Mouse (Mus musculus): Measurements from ENCODE around the gene S100a14.

The S100a14 gene

DNA sequence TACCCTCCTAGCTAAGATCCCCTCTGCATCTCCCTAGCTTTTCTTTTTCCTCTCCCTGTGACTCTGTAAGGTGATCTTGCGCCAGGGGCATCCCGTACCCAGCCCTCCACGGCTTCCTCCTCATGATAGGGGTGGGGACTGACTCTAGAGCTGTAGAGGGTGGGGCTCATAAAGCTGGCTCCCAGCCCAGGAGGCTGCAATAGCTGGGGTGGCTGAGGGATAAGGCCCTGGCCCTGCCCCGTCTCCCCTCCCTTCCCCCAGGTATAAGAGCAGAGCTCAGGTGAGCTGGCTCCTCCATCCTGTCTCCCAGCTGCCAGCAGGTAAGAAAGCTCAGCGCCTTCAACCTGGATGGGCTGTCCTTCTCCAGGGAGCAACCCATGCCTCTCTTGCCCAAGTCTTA, at the start of gene S100a14:
Gene S100a14, plus strand, starts transcription at position 277 of the 400 bp plus-strand sequence.
- DNase-seq (ENCODE audit: low spot score), result no peak

DNA sequence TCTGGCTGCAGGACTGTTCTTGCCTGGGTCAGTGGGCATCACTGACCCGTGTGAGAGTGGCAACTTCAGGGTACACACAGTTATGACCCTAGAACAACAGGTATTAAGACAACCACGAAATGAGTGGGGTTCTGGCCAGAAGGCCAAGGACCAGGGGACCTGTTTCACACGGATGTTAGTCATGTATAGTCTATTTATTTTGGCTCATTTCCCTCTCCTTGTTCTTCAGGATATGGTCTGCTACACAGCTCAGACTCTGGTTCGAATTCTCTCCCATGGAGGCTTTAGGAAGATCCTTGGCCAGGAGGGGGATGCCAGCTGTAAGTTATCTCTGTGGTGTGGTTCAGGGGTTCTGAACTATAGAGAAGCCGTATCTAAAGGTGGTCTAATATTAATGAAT, 39.7 kb upstream of the S100a14 start:
- no peak for DNase-seq (ENCODE audit: low spot score)

- DNase-seq (ENCODE audit: low spot score), result no peak
Observed at GRCm38 (mm10) chr3:90488576-90488975, 38.1 kb upstream of the S100a14 start.

GRCm38 (mm10) chr3:90490696-90491256, 35.9 kb upstream of the S100a14 start, which contains the start of gene Snapin:
TSS of gene Snapin (minus strand) at chr3:90491033.
- DNase-seq (ENCODE audit: low spot score), result peak; percentile 88

- no peak for DNase-seq (ENCODE audit: low spot score)
Observed at GRCm38 (mm10) chr3:90491350-90491749, 35.3 kb upstream of the S100a14 start.

DNA sequence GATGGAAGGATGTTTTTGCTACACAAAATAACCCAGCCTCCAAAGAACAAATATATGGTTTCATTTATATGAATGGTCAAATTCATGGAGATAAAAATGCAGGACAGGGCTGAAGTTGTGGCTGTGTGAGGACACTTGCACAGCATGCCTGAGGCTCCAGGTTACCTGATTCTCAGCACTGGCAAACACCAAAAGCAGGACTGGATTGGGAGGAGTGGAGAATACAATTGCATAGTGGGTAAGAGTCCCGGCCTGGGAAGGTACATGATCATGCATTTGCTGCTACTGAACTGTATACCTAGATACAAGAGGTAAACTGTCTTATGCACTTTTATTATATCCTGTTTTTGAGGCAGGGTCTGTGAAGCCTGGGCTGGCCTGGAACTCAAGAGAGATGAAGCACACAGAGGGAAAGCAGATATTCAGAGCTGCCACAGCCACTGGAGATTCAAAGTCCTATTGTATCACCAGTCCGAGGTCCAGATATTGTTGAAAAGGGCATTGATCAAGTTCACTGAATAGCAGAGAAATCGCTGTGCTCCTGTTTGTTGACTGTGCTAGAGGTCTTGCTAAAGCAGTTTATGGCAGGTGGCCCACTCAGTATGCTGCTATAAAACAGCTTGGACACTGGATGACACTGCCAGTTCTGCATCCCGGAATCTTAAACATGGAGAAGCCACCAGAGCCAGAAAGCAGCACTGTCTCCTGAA, 32.7 kb upstream of the S100a14 start:
- no peak for DNase-seq (ENCODE audit: low spot score)

- DNase-seq (ENCODE audit: low spot score), result no peak
Observed at GRCm38 (mm10) chr3:90495850-90496525, 30.7 kb upstream of the S100a14 start.

- DNase-seq (ENCODE audit: low spot score), result no peak
Observed at GRCm38 (mm10) chr3:90497597-90497996, 29.1 kb upstream of the S100a14 start.

DNA sequence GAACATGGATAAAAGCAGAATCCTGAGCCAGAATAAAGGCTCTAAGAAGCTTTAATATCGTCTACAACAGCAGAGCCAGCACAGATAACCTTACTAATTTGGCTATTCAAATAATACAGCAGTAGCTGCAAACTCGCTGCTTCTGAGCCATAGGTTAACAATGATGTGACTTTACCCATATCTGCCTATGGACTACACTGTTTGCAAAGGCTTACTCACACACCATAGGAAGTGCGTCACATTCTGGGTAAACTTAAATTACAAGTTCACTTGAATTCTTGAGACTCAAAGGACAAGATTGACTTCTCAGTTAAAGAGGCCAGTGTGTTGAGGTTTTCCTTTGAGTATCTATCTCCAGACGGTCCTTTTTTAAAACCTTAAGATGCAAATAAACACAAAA, 23.2 kb upstream of the S100a14 start:
- no peak for DNase-seq (ENCODE audit: low spot score)

GRCm38 (mm10) chr3:90505216-90505615, 21.4 kb upstream of the S100a14 start:
- no peak for DNase-seq (ENCODE audit: low spot score)

GRCm38 (mm10) chr3:90506362-90506761, 20.3 kb upstream of the S100a14 start:
- no peak for DNase-seq (ENCODE audit: low spot score)

DNA sequence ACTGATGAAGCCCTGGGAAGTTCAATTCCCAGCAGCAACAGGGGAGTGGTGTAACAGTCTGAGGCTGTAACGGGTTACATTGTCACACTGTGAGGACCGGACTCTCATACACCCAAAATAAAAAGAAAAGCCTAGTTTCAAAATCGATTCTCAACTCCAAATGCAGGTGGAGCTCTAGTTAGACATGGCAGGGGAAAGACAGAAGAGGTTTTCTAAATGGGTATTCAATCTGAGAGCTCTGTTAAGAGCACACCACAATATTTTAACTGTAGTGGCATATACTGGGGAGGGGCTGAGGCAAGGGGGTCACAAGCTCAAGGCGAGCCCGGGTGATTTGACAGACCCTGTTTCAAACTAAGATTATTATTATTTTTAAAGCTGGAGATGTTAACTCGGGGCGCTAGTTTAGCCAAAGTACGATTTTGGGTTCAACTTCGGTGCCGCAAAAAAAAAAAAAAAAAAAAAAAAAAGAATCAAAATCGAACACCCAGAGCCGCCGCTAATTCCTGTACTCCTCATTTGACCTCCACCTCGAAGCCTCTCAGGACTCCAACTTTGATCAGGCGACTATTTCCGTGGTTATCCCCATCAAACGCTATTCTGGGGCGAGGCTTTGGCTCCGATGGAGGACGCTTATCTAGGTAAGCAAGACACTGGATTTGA, 18.2 kb upstream of the S100a14 start:
- DNase-seq (ENCODE audit: low spot score), result no peak

DNA sequence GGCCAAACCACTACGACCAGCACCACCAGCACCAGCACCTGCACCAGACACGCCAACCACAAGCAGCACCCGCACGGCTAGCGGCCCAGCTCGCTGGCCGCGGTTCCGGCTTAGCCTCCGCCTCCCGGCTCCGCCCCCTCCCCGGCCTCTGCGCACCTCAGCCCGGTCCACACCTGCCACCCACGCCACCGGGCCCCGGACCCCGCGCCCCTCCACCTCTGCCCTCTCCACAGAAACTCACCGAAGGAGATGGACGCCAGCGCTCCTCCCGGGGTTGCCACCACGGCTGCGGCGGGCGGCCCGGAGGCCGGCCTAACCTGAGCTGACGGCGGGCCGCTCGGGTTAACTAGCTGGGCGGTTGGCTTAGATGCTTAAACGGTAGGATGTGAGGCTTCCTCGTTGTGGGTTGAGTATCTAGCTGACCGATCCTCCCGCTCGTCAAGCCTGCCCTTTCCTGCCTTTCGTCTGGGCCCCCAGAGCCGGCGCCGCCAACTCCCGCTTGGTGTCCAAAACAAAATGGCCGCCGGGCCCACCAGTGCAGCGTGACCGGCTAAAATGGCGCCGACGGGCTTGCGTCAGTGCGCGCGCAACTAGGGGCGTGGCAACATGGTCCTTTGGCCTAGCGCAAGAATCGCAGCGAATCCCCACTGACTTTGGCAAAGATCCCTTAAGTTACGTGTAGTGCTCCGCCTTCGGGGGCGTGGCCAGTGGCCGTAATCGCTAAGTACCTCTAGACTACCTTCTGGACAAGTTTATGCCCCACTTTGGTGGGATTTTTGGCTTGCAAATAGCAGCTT, 17.5 kb upstream of the S100a14 start, which contains the start of gene Chtop:
Gene Chtop, minus strand, starts transcription at position 549 of the 797 bp plus-strand sequence.
- DNase-seq (ENCODE audit: low spot score), result peak; percentile 98

DNA sequence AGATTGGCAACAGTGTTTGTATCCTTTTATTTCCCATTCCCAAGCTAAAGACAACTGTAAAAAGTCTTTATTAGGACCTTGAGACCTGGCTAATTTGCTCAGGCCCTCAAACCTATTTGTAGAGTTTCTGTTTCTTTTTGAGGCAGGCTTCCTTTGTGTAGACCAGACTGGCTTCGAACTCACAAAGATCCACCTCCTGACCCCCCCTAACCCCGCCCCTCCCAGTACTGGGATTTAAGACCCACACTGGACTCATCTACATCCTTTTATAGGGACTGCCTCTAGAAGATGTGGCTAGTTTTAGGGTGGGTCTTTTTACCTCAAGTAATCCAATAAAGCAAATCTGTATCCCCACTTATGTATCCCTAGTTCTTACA, 16.9 kb upstream of the S100a14 start:
- DNase-seq (ENCODE audit: low spot score), result no peak

DNA sequence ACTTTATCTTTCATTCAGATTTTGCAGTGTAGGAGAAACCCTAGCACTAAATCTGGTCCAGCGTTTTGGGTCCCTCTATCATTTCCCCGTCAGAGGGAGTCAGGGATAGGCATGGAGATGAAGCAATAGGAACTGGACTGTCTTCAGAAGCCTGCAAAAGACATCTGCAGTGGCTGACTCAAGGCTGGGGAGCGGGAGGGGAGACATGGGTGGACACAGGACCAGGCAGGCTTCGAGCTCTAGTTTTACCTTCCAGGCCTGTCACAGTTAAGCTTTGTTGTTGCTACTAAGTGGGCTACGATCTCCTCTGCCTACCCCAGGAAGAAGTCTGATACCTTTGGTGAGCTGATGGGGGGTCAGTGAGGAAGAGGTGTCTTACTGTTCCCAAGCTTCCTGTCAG, 14.4 kb upstream of the S100a14 start:
- no peak for DNase-seq (ENCODE audit: low spot score)

DNA sequence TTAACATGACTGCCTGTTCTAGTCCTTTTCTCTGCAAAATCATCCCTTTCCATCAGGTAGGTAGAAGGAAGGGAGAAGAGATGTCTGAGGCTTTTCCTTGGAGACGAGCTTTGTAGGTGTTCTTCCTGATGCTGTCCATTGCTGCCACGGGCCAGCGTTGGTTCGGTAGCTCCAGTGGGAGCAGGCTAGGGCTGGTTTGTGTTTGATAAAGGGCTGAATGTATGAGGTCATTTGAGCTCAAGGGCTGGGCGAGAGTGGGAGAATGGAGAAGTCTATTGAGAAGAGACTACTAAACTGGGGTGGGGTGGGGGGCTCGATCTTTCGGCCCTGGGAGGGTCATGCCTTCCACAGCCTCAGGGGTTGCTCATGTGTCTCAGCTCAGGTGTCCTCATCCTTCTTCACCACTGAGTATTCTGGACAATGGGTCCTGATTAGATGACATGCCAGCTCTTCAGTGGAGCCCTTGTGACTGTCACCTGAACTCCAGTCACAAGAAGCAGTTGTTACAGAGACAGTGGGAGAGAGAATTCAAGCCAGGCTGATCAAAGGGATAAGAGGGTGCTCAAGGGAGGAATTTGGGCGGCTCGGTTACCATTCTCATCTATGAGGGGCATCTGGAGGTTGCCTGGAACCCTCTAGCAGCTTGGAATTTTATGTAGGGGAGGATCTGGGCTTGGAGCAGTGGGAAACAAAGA, 13.6 kb upstream of the S100a14 start:
- DNase-seq (ENCODE audit: low spot score), result no peak

DNA sequence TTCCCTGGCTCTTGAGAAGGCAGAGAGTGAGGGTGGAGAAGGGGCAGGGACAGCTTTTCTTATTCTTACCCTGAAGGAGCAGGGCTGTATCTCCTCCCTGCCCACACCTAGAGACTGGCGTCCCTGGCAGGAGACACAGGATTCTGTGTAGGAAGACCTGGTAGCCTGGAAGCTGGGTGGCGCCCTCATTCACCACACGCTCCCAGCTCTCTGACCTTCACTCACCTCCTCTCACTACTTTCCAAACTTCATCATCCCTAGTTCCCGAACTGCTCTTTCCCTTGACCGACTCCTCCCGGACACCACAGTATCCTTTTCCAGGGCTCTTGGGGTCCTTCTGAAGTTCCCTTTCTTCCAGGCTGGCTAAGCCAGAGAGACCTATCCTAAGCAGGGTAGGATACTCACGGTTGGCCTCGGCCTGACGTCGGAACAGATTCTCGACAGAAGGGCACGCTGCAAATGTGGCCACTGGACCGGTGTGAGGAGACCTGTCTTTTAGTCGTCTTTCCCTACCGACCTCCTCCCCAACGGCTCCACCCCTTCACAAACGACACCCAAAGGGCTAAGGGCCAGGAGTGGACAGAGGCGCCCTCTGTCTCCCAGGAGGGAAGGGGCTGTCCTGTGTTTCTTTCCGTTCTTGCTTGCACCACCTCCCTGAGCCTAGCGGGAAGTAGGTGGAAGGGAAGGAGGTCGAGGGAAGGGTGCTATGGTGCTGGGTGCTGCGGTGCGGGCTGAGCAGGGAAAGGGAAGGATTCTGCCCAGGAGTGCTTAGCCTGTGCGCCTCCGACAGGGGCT, 12.7 kb upstream of the S100a14 start, which contains the start of the genes S100a1 and S100a13:
Gene S100a1, minus strand, starts transcription at position 597 of the 795 bp plus-strand sequence.
Gene S100a13, plus strand, starts transcription at position 640 of the 795 bp plus-strand sequence.
- no peak for DNase-seq (ENCODE audit: low spot score)

DNA sequence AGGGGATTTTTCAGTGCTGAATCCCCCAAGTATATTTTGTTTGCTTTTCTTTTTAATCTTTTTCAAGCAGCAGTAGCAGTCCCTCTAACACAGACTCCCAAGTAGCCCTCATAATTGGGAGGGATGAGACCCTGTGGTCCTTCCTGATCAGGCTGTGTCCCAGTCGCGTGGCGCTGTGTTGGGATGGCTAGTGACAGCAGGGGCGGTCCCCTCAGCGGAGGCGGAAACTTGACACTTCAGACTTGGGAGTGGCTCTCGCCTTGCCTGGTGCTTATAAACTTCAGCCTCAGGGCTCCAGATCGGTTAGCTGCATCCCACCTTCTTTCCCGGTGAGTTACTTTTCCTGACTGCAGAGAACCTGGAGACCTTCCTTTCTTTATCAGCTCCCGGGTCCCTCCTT, 12.0 kb upstream of the S100a14 start:
- no peak for DNase-seq (ENCODE audit: low spot score)

DNA sequence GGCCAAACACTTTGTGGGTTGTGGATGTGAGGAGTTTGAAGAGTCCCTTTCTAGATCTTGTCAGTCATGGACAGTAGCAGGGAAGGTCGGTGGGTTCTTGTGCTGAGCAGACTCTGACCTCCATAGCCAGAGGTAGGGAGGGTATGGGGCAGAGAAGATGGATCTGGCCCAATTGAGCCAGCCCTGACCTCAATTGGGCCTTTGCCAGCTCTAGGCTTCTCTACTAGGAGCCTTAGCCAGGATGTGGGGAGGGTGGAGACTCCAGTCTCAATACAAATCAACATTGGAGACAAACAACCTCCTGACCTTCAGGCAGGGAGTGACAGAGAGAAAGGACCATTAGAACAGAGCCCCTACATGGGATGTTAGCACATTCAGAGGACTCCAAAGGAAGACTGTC, 11.4 kb upstream of the S100a14 start:
- DNase-seq (ENCODE audit: low spot score), result no peak

GRCm38 (mm10) chr3:90515789-90516188, 10.9 kb upstream of the S100a14 start:
- no peak for DNase-seq (ENCODE audit: low spot score)
